Mouse (Mus musculus) heart, postnatal 14 days (tissue): ENCODE measurements around the gene Smap1. TPM values are rescaled to one million over a fixed set of nuclear protein-coding genes. Genes with fewer than 3 reads are reported as not detected.

Experiments used
- DNase-seq, 2 experiments: peaks; one replicate each; pipeline ENCODE4 v3.0.0; 2021 to 2022
- intact Hi-C: fragments of 180-260 bp; cut with DNase I; formaldehyde crosslinking; loops from one replicate; pipeline ENCODE4 v1.15.1; 2025
- total RNA-seq, 2 experiments: library from RNA; stranded (reverse); gene quantifications; 2 replicates each; pipeline ENCODE4 v1.2.3; 2021

Gene Smap1
- total RNA-seq, 2 experiments from 2014 or later, result 28.4 to 28.6 TPM

GRCm38 (mm10) chr1:23923779-23924708, 1.9 kb upstream of the Smap1 start:
- intact Hi-C loops, result loop anchor here (5.0 kb wide), 1 partner anchor 83 kb away; the partner anchor contains the start of gene Sdhaf4
- no peak for DNase-seq

GRCm38 (mm10) chr1:23922530-23922884, 390 bp upstream of the Smap1 start:
- no peak for DNase-seq
- intact Hi-C loops, result loop anchor here (5.0 kb wide), 1 partner anchor 85 kb away; the partner anchor contains the start of gene Sdhaf4

GRCm38 (mm10) chr1:23920275-23920674, 1.8 kb downstream of the Smap1 start:
- DNase-seq, result peak in 1 of 2 experiments; percentile 18
- intact Hi-C loops, result loop anchor here (5.0 kb wide), 1 partner anchor 87 kb away; the partner anchor contains the start of gene Sdhaf4

GRCm38 (mm10) chr1:23919086-23919485, 3.0 kb downstream of the Smap1 start:
- intact Hi-C loops, result no loop called here
- DNase-seq, result no peak

- intact Hi-C loops, result no loop called here
Observed at GRCm38 (mm10) chr1:23915483-23915882, 6.6 kb downstream of the Smap1 start.

GRCm38 (mm10) chr1:23912988-23913387, 9.1 kb downstream of the Smap1 start:
- intact Hi-C loops, result no loop called here
- DNase-seq, result no peak

More at GRCm38 (mm10) chr1:23915483-23915882, 6.6 kb downstream of the Smap1 start:
- no peak for DNase-seq

GRCm38 (mm10) chr1:23906082-23906481, 16.0 kb downstream of the Smap1 start:
- no peak for DNase-seq
- intact Hi-C loops, result no loop called here

GRCm38 (mm10) chr1:23903340-23903739, 18.8 kb downstream of the Smap1 start:
- no peak for DNase-seq
- intact Hi-C loops, result no loop called here

- intact Hi-C loops, result no loop called here
- no peak for DNase-seq
Observed at GRCm38 (mm10) chr1:23902736-23903135, 19.4 kb downstream of the Smap1 start.

- DNase-seq, result no peak
- intact Hi-C loops, result no loop called here
Observed at GRCm38 (mm10) chr1:23899647-23900020, 22.5 kb downstream of the Smap1 start.

GRCm38 (mm10) chr1:23899020-23899646, 23.0 kb downstream of the Smap1 start:
- intact Hi-C loops, result no loop called here
- no peak for DNase-seq

- intact Hi-C loops, result no loop called here
- DNase-seq, result no peak
Observed at GRCm38 (mm10) chr1:23892072-23892471, 30.0 kb downstream of the Smap1 start.

GRCm38 (mm10) chr1:23884914-23885313, 37.2 kb downstream of the Smap1 start:
- no peak for DNase-seq
- intact Hi-C loops, result no loop called here

GRCm38 (mm10) chr1:23884087-23884668, 37.9 kb downstream of the Smap1 start:
- intact Hi-C loops, result no loop called here
- no peak for DNase-seq

GRCm38 (mm10) chr1:23882681-23883080, 39.4 kb downstream of the Smap1 start:
- intact Hi-C loops, result no loop called here
- DNase-seq, result no peak

GRCm38 (mm10) chr1:23872194-23872593, 49.9 kb downstream of the Smap1 start:
- intact Hi-C loops, result no loop called here
- no peak for DNase-seq

- DNase-seq, result no peak
- intact Hi-C loops, result no loop called here
Observed at GRCm38 (mm10) chr1:23867350-23867862, 54.7 kb downstream of the Smap1 start.

- DNase-seq, result no peak
- intact Hi-C loops, result no loop called here
Observed at GRCm38 (mm10) chr1:23865566-23865965, 56.6 kb downstream of the Smap1 start.

GRCm38 (mm10) chr1:23860944-23861343, 61.2 kb downstream of the Smap1 start:
- intact Hi-C loops, result no loop called here
- no peak for DNase-seq

GRCm38 (mm10) chr1:23855623-23856022, 66.5 kb downstream of the Smap1 start:
- intact Hi-C loops, result no loop called here
- no peak for DNase-seq
